Mouse (Mus musculus) gastrocnemius, postnatal 36 days (tissue): Measurements from ENCODE around the gene Gstt1. TPM values are rescaled to one million over a fixed set of nuclear protein-coding genes. Genes with fewer than 3 reads are reported as not detected.
"Not testable (repeated sequence)": the region's sequence is repeated elsewhere in the genome, so short reads cannot be mapped to it uniquely, and the experiment has no call there.

ENCODE experiments used
- DNase-seq, 2 experiments: peaks; one replicate each; pipeline ENCODE4 v3.0.0; 2022
- intact Hi-C: fragments of 180-260 bp; cut with DNase I; formaldehyde crosslinking; loops from one replicate; pipeline ENCODE4 v1.15.1; 2025
- long read RNA-seq, 2 experiments: library from polyadenylated mRNA; stranded (forward); transcript quantifications; one replicate each; pipeline ENCODE4 v2.0.0; 2021
- total RNA-seq, 2 experiments: library from RNA; stranded (reverse); gene quantifications; 2 replicates each; pipeline ENCODE4 v1.2.3; 2021

Gstt1 gene
- 1 to 10 TPM; 4.4 to 5.6 TPM for total RNA-seq
- long read RNA-seq, experiment 1, partial matches to known transcripts = 2 of 7 reads
- long read RNA-seq, experiment 1, other reads (novel, unspliced or antisense) = 1 of 7 reads
- long read RNA-seq, experiment 2, partial matches to known transcripts = 0 of 7 reads
- long read RNA-seq, experiment 2, other reads (novel, unspliced or antisense) = 4 of 7 reads

- intact Hi-C loops = no loop called here
- peak; percentile 64 to 70 for DNase-seq
Observed at GRCm38 (mm10) chr10:75798176-75798696, at the start of gene Gstt1. TSS of gene Gstt1 (minus strand) at chr10:75798584.

- no peak for DNase-seq
- intact Hi-C loops = no loop called here
Observed at GRCm38 (mm10) chr10:75845306-75845930, 47.0 kb upstream of the Gstt1 start.

- intact Hi-C loops = no loop called here
- DNase-seq = no peak
Observed at GRCm38 (mm10) chr10:75844800-75845199, 46.4 kb upstream of the Gstt1 start.

- DNase-seq, intact Hi-C loops: not testable (repeated sequence)
Observed at GRCm38 (mm10) chr10:75843898-75844297, 45.5 kb upstream of the Gstt1 start.

- intact Hi-C loops = no loop called here
- no peak for DNase-seq
Observed at GRCm38 (mm10) chr10:75839092-75839491, 40.7 kb upstream of the Gstt1 start.

- DNase-seq = peak; percentile 84 to 89
- intact Hi-C loops = no loop called here
Observed at GRCm38 (mm10) chr10:75837248-75837759, 38.9 kb upstream of the Gstt1 start, which contains the start of gene Gstt2. TSS of gene Gstt2 (minus strand) at chr10:75837424.

GRCm38 (mm10) chr10:75835761-75836531 lies 37.6 kb upstream of the Gstt1 start:
- DNase-seq = no peak
- intact Hi-C loops = no loop called here

- peak; percentile 53 to 58 for DNase-seq
- intact Hi-C loops = no loop called here
Observed at GRCm38 (mm10) chr10:75835307-75835706, 36.9 kb upstream of the Gstt1 start.

GRCm38 (mm10) chr10:75834721-75835120 lies 36.3 kb upstream of the Gstt1 start:
- intact Hi-C loops = no loop called here
- DNase-seq = no peak

- intact Hi-C loops = no loop called here
- DNase-seq = peak; percentile 63 to 77
Observed at GRCm38 (mm10) chr10:75834250-75834649, 35.9 kb upstream of the Gstt1 start.

GRCm38 (mm10) chr10:75833456-75834080 lies 35.2 kb upstream of the Gstt1 start:
- DNase-seq = peak in 1 of 2 experiments; percentile 33
- intact Hi-C loops = no loop called here

GRCm38 (mm10) chr10:75832272-75832895 lies 34.0 kb upstream of the Gstt1 start:
- intact Hi-C loops = loop anchor here (1.0 kb wide), 1 partner anchor 88 kb away; no protein-coding TSS in a partner anchor
- DNase-seq = peak; percentile 42 to 54

GRCm38 (mm10) chr10:75830275-75830670 lies 31.9 kb upstream of the Gstt1 start:
- intact Hi-C loops = no loop called here
- no peak for DNase-seq

GRCm38 (mm10) chr10:75829529-75830274 lies 31.3 kb upstream of the Gstt1 start:
- intact Hi-C loops = no loop called here
- no peak for DNase-seq

- DNase-seq = peak; percentile 84
- intact Hi-C loops = no loop called here
Observed at GRCm38 (mm10) chr10:75828500-75828931, 30.1 kb upstream of the Gstt1 start.

- intact Hi-C loops = no loop called here
- peak; percentile 59 to 63 for DNase-seq
Observed at GRCm38 (mm10) chr10:75827668-75828360, 29.4 kb upstream of the Gstt1 start.

- intact Hi-C loops = no loop called here
- DNase-seq = no peak
Observed at GRCm38 (mm10) chr10:75824530-75824929, 26.1 kb upstream of the Gstt1 start.

GRCm38 (mm10) chr10:75823782-75824181 lies 25.4 kb upstream of the Gstt1 start:
- intact Hi-C loops = no loop called here
- no peak for DNase-seq

- no peak for DNase-seq
- intact Hi-C loops = no loop called here
Observed at GRCm38 (mm10) chr10:75822443-75822842, 24.1 kb upstream of the Gstt1 start, which contains the start of gene Gstt4. TSS of gene Gstt4 (minus strand) at chr10:75822543.
